Mouse (Mus musculus) mouse embryonic stem cell (cell line): ENCODE results near the gene Cox16.

Source experiments
- in situ Hi-C, 2 experiments: fragments of 300-500 bp; cut with MboI; formaldehyde crosslinking; loops; 1 replicate in 1 of 2; 3 replicates in 1 of 2; pipeline ENCODE4 v1.14.3; 2019 to 2020; ENCODE audit warnings: low sequenced_read_pairs in 2 of 2, low pct_unique_long_range_greater_than_20kb in 1 of 2, mixed read lengths in 1 of 2; ENCODE audit not compliant: unreplicated experiment in 1 of 2

Gene Cox16

GRCm38 (mm10) chr12:81331937-81332874 lies 152.7 kb downstream of the Cox16 start:
- in situ Hi-C loops: no loop called here

GRCm38 (mm10) chr12:81331046-81331638 lies 153.8 kb downstream of the Cox16 start:
- in situ Hi-C loops: no loop called here

- in situ Hi-C loops: no loop called here
Observed at GRCm38 (mm10) chr12:81324991-81325390, 159.9 kb downstream of the Cox16 start.

GRCm38 (mm10) chr12:81324116-81324515 lies 160.8 kb downstream of the Cox16 start:
- in situ Hi-C loops: no loop called here

GRCm38 (mm10) chr12:81321021-81321420 lies 163.9 kb downstream of the Cox16 start:
- in situ Hi-C loops: no loop called here

- in situ Hi-C loops: no loop called here
Observed at GRCm38 (mm10) chr12:81317811-81318210, 167.1 kb downstream of the Cox16 start.

GRCm38 (mm10) chr12:81315953-81316352 lies 169.0 kb downstream of the Cox16 start:
- in situ Hi-C loops: no loop called here
